Mouse (Mus musculus): Measurements from ENCODE around the gene Smpd4. TPM values are rescaled to one million over a fixed set of nuclear protein-coding genes. Genes with fewer than 3 reads are reported as not detected.
A peak's percentile ranks its signal among the peaks of the same experiment; 100 is the strongest.

Smpd4 gene
- total and polyA plus RNA-seq, 3 experiments: 51.0 to 609 (median 94.3) TPM

DNA sequence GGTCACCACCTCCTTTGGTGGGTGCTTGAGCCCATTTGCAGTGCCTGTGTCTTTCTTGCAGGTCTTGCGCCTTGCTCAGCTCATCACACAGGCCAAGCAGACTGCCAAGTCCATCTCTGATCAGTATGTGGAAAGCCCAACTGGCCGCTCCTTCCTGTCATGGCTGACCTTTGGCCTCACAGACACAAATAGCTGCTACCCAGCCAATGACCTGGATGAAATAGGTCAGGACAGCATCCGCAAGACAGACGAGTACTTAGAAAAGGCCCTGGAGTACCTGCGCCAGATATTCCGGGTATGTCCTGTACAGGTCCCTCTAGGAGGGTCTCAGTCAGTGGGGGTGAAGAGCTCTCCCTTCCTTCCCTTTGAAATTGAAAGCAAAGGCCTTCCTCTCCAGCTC, 22.1 kb downstream of the Smpd4 start:
- Histone ChIP-seq H3K4me3 (ENCODE audit: control insufficient read depth in 1 of 2, insufficient read depth in 1 of 2, low read depth in 2 of 2, low read length in 2 of 2) (no peak overlapping the region), H3K27me3 (ENCODE audit: control insufficient read depth in 1 of 2, insufficient read depth in 2 of 2, low read length in 2 of 2) (no peaks in the 10 kb centered on the region), H3K9me3 (replicated peaks; ENCODE audit: insufficient read depth, low read length) (no peaks in the 10 kb centered on the region), H3K27ac (ENCODE audit: control insufficient read depth, low read depth, low read length) (no peak overlapping the region), H3K79me2 (ENCODE audit: control insufficient read depth, insufficient read depth, low read length, poor library complexity) (no peaks in the 10 kb centered on the region), H3K9ac (ENCODE audit: control insufficient read depth, low read depth, low read length, poor library complexity, severe bottlenecking) (no peak overlapping the region), H3K36me3 (ENCODE audit: control insufficient read depth in 1 of 2, insufficient read depth in 2 of 2, low read length in 2 of 2) (peaks cover 8 to 19% of the 10 kb centered on the region in 2 experiments; a peak in 3 of 4 replicates), H3K4me1 (ENCODE audit: control insufficient read depth in 1 of 2, insufficient read depth in 2 of 2, low read length in 2 of 2) (peaks cover 7 to 27% of the 10 kb centered on the region in 2 experiments)
- TF ChIP-seq MAX (IDR thresholded peaks at IDR 0.05; ENCODE audit: low read length): no peak
- TF ChIP-seq TCF12 (IDR thresholded peaks at IDR 0.05; ENCODE audit: low read depth, low read length): no peak
- no peak for TF ChIP-seq KAT2A (conservative IDR thresholded peaks at IDR 0.05; ENCODE audit: low read depth, low read length)
- no peak for TF ChIP-seq RCOR1 (IDR thresholded peaks at IDR 0.05; ENCODE audit: low read depth, low read length)
- no peak for TF ChIP-seq CHD2 (IDR thresholded peaks at IDR 0.05; ENCODE audit: low read length)
- TF ChIP-seq CTCF (IDR thresholded peaks at IDR 0.05 in 2 of 3, conservative IDR thresholded peaks at IDR 0.05 in 1 of 3; ENCODE audit: control insufficient read depth in 1 of 3, insufficient read depth in 1 of 3, low read depth in 2 of 3, low read length in 3 of 3, poor library complexity in 1 of 3, severe bottlenecking in 1 of 3): no peak
- no peak for TF ChIP-seq POLR2AphosphoS5 (IDR thresholded peaks at IDR 0.05; ENCODE audit: borderline replicate concordance, low read depth, low read length)
- TF ChIP-seq NELFE (IDR thresholded peaks at IDR 0.05; ENCODE audit: low read depth, low read length): no peak
- no peak for TF ChIP-seq ZC3H11A (IDR thresholded peaks at IDR 0.05; ENCODE audit: low read depth, low read length)
- no peak for TF ChIP-seq BHLHE40 (IDR thresholded peaks at IDR 0.05; ENCODE audit: borderline replicate concordance, low read depth, low read length)
- TF ChIP-seq MYC (IDR thresholded peaks at IDR 0.05; ENCODE audit: low read depth, low read length): no peak
- no peak for DNase-seq (ENCODE audit: low read depth, low spot score)

- no peak overlapping the region for H3K27ac ChIP-seq (ENCODE audit: control insufficient read depth, low read depth, low read length)
- no peak overlapping the region for H3K9ac ChIP-seq (ENCODE audit: control insufficient read depth, low read depth, low read length, poor library complexity, severe bottlenecking)
- no peaks in the 10 kb centered on the region for H3K27me3 ChIP-seq (ENCODE audit: control insufficient read depth in 1 of 2, insufficient read depth in 2 of 2, low read length in 2 of 2)
- H3K79me2 ChIP-seq (ENCODE audit: control insufficient read depth, insufficient read depth, low read length, poor library complexity): peaks cover 2% of the 10 kb centered on the region; the same call in 1 of the 2 replicates
- no peak overlapping the region for H3K4me3 ChIP-seq (ENCODE audit: control insufficient read depth in 1 of 2, insufficient read depth in 1 of 2, low read depth in 2 of 2, low read length in 2 of 2)
- peaks cover 8 to 17% of the 10 kb centered on the region in 2 experiments; a peak in 3 of 4 replicates for H3K36me3 ChIP-seq (ENCODE audit: control insufficient read depth in 1 of 2, insufficient read depth in 2 of 2, low read length in 2 of 2)
- peaks cover 7 to 22% of the 10 kb centered on the region in 2 experiments for H3K4me1 ChIP-seq (ENCODE audit: control insufficient read depth in 1 of 2, insufficient read depth in 2 of 2, low read length in 2 of 2)
- no peaks in the 10 kb centered on the region for H3K9me3 ChIP-seq (replicated peaks; ENCODE audit: insufficient read depth, low read length)
- DNase-seq (ENCODE audit: low read depth, low spot score): no peak
- TF ChIP-seq SIN3A (IDR thresholded peaks at IDR 0.05; ENCODE audit: low read length) (no peak), NRF1 (IDR thresholded peaks at IDR 0.05; ENCODE audit: insufficient read depth, low read depth, low read length, poor library complexity, severe bottlenecking) (no peak)
These were observed 23.2 kb downstream of the Smpd4 start for GRCm38 (mm10) chr16:17642311-17642710.

DNA sequence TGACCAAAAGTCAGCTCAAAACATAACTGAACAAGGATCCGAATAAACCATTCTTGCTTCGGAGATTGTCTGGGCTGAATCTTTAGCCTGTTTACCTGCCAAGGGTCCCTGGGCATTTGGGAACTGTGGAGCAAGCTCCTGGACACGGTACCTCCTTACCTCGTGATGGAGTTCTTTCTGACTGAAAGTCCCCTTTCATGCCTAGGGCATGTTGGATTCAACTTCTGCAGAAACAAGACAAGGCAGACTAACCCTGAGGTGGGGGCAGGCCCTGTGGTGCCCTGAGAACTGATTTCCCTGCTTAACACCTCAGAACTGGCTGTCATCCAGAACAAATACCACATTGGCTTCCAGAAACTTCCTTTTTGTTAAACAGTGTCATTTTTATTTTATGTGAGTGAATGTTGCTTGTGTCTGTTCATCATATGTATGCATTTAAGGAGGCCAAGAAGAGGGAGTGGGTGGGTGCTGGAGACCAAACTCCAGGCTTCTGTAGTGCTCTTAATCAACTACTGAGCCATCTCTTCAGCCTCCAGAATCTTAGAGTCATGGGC, 24.4 kb downstream of the Smpd4 start:
- TF ChIP-seq EP300 (IDR thresholded peaks at IDR 0.05; ENCODE audit: low read depth in 1 of 2, low read length in 2 of 2) (0 out of 4 replicates have a peak, but pooled peaks have one; percentile 13 to 20), POLR2A (IDR thresholded peaks at IDR 0.05; ENCODE audit: control insufficient read depth in 1 of 2, insufficient read depth in 1 of 2, low read depth in 1 of 2, low read length in 2 of 2, poor library complexity in 1 of 2) (0 out of 4 replicates have a peak, but pooled peaks of 1 of the 2 experiments have one; percentile 22), HCFC1 (IDR thresholded peaks at IDR 0.05; ENCODE audit: low read depth, low read length) (no peak), MYB (IDR thresholded peaks at IDR 0.05; ENCODE audit: low read depth, low read length) (no peak), RCOR1 (IDR thresholded peaks at IDR 0.05; ENCODE audit: low read depth, low read length) (peak; percentile 76; the same call in 1 of the 2 replicates), MAFK (IDR thresholded peaks at IDR 0.05; ENCODE audit: borderline replicate concordance, low read depth, low read length) (no peak), RAD21 (IDR thresholded peaks at IDR 0.05; ENCODE audit: low read depth, low read length) (no peak)
- peaks cover 3 to 13% of the 10 kb centered on the region in 2 experiments for H3K4me1 ChIP-seq (ENCODE audit: control insufficient read depth in 1 of 2, insufficient read depth in 2 of 2, low read length in 2 of 2)
- H3K4me3 ChIP-seq (ENCODE audit: control insufficient read depth in 1 of 2, insufficient read depth in 1 of 2, low read depth in 2 of 2, low read length in 2 of 2): no peak overlapping the region

More for the DNA sequence above, 24.4 kb downstream of the Smpd4 start:
- H3K9me3 ChIP-seq (replicated peaks; ENCODE audit: insufficient read depth, low read length): no peaks in the 10 kb centered on the region
- no peak overlapping the region for H3K27ac ChIP-seq (ENCODE audit: control insufficient read depth, low read depth, low read length)
- peak; percentile 65 for DNase-seq (ENCODE audit: low read depth, low spot score)
- peaks cover 8 to 11% of the 10 kb centered on the region in 2 experiments; a peak in 3 of 4 replicates for H3K36me3 ChIP-seq (ENCODE audit: control insufficient read depth in 1 of 2, insufficient read depth in 2 of 2, low read length in 2 of 2)
- peaks cover 2% of the 10 kb centered on the region; the same call in 1 of the 2 replicates for H3K79me2 ChIP-seq (ENCODE audit: control insufficient read depth, insufficient read depth, low read length, poor library complexity)
- no peak overlapping the region for H3K9ac ChIP-seq (ENCODE audit: control insufficient read depth, low read depth, low read length, poor library complexity, severe bottlenecking)
- H3K27me3 ChIP-seq (ENCODE audit: control insufficient read depth in 1 of 2, insufficient read depth in 2 of 2, low read length in 2 of 2): no peaks in the 10 kb centered on the region

All from MEL (cell line).